Mouse (Mus musculus) ovary, postnatal 14 days (tissue): ENCODE results near the gene Ccnjl.

Experiments
- DNase-seq: peaks from one replicate; pipeline ENCODE4 v3.0.0; 2022; ENCODE audit warnings: low spot score

The Ccnjl gene

DNA sequence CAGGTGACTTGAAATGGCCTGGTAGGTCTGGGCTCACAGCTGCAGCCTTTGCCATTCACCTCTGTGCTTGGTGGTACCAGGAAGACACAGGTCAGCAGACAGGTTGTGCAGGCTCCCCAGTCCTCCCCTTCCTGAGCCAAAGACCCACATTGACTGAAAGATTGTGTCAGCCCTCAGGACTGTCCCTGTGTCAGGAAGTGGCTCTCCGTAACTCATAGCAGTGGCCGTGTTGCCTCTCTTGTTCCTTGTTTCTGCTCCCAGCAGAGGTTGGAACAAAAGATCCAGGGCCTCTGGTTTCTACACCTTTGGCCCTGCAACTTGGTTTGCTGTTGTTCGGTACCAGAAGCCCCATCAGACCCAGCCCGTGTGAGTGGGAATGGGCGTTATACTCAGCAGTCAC is 40.6 kb downstream of the Ccnjl start:
- no peak for DNase-seq

DNA sequence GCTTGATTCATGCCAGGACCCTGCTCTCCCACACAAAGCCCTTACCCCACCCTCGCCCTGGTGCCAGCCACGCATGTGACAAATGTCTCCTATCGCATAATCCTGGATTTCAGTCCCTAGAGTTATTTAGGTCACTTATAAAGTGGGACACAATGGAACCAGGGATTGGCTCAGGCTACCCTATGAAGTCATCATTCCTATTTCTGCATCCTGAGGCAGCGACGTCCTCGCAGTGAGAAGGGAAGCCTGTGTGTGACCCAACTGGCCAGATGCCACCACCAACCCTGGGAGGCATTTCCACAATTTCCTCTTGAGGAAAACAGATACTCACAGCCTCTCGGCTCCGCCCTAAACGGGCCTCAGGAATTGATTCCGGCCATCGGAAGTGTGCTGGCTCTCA is 41.0 kb downstream of the Ccnjl start:
- DNase-seq: peak; percentile 25

DNA sequence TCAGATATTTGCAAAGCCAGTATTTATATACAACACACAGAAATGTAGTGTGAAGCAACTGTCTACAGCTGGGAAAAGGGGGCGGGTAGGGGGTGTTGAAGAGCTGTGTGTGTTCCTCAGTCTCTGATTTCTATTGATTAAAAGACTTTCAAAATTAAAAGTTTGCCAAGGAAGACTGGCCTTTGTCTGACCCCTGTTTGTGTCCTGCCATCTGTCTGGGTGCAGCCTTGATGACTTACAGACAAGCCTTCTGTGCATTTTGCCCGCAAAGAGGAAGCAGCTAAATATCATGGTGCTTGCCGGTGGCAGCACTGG is 46.4 kb downstream of the Ccnjl start:
- DNase-seq: no peak

DNA sequence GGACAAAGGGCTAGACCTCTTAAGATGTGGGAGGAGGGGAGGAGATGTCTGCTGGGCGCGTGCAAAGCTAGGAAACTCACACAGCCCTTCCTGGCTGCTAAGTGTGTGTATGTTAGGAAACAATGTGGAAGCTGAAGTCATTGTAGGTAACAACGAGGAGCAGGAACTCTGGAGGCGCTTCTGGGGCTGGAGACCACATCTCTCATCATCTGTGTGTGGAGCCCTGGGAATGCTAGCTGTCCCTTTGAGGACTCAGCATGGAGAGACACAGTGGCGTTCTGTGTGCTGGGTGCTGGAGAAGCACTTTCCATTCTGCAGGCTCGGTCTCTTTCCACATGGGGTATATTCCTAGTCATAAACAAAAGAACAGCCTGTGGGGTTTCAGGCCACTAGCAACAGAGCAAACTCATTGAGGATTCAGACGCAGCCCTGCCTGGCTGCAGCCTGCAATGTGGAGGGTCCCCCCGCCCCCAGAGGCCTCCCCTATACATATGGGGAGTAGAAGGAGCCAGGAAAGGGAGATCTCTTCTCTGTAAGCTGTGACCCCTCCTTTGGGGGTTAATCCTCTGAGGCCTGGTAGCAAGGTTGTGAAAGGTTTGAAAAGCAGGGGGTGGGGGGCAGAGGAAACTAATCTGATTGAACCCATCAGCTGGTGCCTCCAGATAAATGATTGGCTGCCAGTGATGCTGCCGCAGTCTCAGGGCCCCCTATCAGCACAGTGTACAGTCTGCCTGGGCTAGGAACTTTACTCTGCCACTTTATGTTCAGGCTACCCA is 47.0 kb downstream of the Ccnjl start:
- DNase-seq: no peak

DNA sequence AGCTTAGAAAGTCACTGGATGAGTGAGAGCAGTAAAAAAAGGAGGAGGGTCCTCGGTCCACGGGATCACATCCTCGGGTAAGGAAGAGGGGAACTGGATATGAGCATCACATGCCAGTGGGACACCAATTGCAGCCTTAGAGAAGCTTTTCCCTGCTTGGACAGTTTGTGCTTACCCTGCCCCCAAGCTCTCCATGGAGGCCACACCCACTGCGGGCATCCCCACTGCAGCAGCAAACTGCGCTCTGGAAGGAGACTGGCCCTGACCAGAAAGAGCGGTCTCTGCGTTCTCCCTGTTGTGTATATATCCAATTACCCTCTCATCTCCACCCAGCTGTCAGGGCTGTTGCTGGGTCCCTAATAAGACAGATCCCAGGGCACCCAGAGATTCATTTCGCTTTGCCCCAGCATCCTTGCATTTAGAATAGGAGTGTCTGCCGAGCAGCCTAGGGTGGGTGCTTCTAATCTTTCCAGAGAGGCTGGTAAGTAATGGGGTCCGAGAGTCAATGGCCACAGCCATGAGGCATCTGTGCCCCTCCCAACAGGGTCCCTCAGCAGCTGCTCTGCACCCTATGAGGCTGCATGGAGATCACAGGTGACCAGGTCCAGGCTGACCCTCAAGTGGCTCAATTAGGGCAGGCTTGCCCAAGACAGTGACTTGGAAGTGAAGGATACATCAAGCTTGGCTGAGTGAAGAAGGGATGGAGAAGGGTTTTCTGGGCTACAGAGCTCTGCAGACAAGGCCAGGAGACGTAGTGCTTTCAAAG is 49.3 kb downstream of the Ccnjl start:
- DNase-seq: no peak

DNA sequence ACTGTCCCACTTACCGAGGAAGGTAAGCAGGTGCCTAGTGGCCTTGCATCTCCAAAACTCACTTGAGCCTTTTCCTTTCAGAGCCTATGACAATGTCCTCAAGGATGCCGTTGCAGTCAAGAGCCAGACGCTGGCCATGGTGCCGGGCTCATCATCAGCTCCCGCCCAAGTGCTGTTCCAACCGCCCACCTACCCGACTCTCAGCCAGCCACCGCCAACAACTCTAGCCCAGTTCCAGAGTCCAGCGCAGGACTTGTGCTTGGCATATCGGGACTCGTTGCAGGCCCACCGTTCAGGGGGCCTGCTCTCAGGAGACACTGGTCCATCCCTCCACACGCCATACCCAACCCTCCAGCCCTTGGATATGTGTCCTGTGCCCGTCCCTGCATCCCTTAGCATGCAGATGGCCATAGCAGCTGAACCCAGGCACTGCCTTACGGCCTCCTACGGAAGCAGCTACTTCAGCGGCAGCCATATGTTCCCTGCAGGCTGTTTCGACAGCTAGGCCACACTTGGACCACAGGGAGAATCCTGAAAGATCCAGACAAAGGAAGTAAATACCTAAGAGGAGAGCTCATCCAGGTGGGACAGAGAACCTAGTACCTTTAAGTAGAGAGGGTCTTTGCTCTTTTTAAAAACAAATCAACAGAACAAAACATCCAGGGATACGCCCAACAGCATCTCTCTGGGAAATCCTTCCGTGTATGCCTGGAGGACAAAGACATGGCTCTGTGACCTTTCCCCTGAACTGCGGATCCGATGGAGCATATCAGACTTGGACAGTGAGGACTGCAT is 56.8 kb downstream of the Ccnjl start:
- no peak for DNase-seq

DNA sequence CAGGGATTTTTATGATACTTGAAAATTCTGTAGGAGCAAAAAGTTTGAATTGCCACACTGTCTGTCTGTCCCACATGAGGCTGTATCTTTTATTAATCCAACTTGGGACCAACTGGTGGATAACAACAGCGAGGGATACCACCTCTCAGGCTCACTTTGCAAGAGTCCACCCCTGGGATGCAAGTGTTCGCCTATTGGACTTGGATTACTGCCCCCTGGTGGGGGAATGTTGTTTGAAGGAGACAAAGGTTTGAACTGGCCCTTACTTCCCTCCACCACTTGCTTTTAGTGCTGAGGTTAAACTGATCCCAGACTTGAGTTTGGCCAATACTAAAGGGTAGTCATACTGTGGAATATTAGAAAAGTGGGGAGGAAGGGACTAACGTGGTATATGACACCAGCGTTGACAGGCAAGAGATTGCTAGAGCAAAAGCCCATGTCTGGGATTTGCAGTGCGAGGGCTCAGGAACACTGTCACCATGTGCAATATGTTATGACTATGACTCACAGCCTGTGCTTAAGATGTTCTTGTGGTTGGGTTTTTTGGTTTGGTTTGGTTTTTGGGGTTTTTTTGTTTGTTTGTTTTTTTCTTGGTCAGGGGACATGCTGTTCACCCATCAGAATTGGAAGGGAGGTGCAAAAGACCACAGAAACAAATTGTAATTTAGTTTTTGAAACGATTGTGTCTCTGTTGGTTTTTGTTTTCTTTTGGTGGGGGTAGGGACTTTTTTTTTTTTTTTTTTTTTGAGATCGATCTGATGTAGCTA is 57.9 kb downstream of the Ccnjl start, which contains the start of gene 4933415A04Rik:
Gene 4933415A04Rik (plus strand): TSS at position 717 of the 767 bp plus-strand sequence.
- DNase-seq: peak; percentile 70

DNA sequence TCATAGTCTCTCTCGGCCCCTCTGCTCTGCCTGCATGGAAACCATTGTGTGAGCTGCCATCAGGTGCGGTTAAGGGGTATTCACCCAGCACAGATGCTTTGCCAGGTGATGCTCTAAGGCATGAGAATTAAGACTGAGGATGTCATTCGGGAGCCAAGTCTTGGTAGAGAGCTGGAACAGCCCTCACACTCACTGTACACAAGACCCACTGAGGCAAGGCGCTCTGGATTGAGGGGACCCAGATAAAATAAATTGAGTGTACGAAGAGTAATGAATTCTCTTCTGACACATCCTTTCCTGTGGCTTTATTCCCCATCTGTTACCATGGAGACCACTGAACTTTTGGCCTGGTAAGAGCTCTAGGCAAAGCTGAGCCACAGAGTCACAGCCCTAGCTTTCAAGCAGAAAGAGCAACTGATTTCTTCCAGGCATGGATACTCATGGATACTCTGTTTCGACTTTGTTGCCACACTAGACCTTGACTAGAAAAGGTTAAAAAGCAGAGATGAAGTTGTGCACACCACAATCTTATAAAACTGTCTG is 61.0 kb downstream of the Ccnjl start:
- no peak for DNase-seq

DNA sequence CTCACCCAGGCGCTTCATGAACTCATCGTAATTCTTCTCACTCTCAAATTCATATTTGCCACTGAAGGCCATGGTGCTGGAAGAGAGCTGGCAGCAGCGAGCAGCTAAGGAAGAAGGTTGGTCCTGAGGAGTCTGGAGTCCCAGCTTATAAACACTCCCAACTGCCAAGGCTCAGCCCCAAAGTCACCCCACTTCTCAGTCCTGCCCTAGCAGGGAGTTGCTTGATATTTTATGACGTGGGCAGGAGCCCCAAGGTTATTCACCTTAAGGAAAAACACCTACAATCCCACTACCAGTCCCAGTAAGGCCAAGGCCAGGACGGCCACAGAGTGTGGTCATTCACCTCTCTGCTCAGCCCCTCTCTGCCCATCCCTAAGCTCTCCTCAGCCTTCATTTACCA is 72.9 kb downstream of the Ccnjl start, which contains the start of gene Fabp6:
Gene Fabp6 (minus strand): TSS at position 101 of the 400 bp plus-strand sequence.
- DNase-seq: no peak

DNA sequence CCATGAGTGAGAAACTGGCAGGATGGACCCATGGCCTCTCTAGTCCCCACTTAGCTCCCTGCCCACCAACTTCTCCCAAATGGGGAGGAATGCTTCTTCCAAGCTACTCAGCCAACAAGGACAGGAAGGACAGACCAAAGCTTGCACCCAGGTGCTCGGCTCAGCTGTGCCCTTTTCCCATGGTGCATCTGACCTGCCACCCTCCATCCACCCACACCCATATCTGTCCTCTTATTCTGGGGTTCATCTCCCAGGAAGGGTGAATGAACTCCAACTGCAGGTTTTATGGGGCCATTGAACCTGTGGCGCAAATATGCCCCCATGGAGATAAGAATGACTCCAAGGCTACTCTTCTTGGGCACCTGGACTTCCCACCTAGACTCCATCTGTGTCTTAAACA is 75.6 kb downstream of the Ccnjl start:
- no peak for DNase-seq

DNA sequence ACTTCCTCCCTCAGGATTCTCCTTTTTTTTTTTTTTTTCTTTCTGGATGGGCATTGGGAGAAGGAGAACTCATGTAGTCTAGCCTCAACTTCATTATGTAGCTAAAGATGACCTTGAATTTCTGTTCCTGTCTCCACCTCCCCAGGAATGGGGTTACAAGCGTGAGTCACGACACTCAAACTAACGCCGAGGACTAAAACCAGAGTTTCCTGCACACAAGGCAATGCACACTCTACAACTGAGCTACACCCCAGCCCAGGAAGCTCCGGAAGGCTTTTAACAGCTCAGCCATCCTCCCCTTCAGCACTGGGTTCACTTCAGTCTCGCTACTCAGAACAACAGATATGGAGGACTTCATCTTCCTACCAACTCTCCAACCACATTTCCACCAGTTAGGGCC is 76.3 kb downstream of the Ccnjl start:
- DNase-seq: no peak

DNA sequence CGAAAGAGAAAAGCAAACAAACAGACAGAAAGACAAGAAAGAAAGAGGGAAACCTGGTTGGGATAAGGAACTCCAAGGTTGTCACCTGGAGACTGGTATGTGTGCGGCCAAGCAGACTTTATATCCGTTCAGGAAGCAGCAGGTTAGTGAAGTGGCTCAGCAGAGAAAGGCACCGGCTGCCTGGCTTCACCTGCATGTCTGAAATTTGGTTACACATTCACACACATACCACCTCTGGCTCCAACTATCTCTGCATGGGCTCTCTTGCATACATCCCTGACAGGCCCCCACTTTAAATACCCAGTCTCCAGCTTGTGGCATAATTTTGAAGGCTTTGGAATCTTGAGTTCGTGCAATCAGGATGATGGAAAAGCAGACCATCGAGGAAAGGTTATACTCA is 77.3 kb downstream of the Ccnjl start:
- DNase-seq: no peak

DNA sequence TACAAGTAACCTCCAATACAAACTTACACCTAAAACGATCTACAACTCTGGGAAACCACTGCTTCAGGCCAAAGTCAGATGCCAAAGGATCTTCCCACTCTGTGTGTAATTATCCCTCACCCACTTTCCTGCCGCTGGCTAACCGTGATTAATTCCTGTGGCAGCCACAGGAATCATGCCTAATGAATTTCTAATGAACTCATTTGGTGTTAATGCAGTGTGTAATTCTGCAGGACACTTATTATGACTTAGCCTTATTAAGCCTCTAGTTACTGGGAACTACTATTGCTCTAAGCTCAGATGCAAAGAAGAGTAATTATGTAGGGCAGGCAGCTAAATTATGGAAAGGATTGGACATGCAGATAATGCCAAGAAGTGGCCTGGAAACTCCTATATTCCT is 79.9 kb downstream of the Ccnjl start:
- DNase-seq: no peak

DNA sequence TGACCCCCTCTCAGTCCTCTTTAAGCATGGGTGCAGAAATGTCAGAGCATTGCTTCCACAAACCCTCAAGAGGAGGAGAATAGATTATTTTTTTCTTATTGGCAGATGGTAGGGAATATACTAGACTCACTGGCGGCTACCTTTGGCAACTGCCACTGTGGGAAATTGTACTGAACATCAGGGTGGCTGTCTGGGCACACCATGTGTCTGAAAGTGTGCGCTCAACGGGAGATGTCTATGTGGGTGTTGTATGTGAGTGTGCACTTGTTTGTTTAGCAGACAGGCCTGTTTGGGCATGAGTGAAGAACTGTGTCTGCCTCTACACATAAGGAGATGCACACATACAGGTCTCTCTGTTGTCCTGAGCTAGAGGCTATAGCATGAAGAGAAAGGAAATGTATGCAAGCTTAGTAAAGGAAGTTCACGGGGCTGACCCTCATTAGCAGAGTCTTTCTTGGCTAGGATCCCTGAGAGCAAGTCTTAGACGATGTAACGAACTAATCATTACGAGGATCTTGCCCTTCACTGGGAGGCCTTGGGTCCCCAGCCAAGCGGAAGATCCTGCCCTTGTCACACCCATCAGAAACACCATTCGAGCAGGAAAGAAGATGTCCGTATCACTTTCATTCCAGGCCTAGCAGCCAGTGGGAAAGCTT is 81.5 kb downstream of the Ccnjl start:
- no peak for DNase-seq

DNA sequence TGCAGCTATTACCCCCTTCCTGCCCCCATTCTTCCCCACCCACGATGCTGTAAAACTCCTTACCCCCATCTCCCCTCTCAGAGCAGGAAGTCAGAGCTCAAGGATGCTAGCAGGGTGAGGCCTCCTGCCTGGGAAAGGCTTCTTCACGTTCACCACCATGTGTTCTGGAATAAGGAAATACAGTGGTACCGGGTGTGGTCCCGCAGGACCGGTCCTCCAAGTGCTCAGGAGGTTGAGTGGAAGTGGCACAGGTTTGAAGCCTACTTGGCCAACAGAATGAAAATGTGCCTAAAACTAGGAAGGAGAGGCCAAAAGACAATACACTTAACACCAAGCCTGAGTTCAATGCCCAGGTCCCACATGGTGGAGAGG is 82.1 kb downstream of the Ccnjl start:
- DNase-seq: no peak

DNA sequence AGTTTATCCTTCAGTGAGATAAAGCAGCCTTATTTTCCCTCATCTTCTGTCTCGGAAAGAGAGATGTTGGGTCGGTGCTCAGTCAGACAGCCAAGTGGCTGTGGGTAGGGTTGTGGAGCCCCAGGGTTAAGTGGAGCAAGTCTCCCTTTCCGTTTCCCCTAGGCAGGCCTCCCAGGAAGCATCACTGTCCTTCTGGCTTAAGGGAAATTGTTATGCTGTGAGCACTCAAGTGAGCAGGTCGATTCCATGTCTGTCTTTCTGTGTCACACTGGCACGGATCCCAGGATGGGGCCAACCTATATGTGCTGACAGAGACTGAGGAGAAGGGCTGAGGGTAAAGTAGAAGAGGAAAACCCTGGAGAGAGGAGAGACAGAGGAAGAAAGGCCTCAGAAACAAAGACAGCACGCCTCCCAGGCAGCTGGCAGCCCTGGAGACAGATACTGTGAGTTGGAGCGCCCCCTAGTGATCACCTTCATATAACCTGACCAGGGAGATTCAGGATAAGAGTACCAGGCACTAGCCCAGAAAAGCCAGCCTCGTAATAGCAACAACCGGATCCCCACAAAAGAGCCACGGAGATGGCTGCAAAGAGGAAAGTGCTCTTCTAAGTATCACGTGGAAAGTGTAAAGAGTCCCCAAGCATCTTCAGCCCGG is 84.4 kb downstream of the Ccnjl start:
- peak; percentile 77 for DNase-seq

DNA sequence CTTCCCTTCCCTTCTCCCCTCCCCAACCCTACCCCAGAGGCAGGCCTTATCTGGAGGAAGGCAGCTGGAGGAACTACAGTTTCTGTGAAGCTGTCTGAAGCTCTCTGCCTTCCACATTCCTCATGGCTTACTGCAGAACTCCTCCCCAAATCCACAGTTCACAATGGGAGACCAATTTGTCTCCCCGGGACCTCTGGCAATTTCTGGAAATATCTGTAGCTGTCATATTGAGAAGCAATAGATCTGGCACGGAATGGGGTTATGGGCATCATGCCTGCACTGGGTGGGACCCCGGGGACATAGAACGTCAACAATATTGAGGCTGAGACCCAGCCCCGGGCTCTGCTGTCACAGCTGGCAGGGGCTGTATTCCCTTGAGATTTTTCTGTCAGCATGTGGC is 89.3 kb downstream of the Ccnjl start:
- peak; percentile 12 for DNase-seq

DNA sequence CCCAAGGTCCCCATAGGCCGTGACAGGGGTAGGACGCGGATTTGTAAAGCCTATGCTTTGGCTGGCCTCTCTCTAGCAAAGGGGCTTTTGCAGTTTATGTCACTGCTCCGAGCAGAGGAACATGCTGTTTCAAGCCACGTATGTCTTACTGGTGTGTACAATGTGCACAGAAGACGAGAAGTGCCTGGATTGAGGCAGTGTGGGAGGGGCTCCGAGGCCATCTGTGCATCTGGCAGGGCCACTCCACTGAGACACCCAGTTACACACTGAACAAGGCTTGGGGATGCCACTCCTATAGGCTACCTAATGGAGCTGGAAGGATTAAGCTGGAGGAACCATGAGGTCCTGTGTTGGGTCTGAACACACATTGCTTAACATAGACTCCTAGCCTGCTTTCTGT is 89.8 kb downstream of the Ccnjl start:
- DNase-seq: no peak

DNA sequence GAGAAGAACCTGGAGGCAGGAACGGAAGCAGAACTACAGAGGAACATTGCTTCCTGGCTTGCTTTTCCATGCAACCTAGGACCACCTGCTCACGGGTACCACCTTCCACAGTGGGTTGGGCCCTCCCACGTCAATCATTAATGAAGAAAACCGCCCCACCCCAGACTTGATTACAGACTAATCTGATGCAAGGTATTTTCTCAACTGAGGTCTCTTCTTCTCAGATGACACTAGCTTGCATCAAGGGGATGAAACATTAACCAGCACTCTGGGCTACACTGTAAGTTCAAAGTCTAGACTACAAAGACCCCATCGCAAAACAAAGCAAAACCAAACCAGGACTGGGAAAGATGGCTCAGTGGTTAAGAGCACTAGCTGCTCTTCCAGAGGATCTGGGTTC is 93.2 kb downstream of the Ccnjl start:
- DNase-seq: no peak

DNA sequence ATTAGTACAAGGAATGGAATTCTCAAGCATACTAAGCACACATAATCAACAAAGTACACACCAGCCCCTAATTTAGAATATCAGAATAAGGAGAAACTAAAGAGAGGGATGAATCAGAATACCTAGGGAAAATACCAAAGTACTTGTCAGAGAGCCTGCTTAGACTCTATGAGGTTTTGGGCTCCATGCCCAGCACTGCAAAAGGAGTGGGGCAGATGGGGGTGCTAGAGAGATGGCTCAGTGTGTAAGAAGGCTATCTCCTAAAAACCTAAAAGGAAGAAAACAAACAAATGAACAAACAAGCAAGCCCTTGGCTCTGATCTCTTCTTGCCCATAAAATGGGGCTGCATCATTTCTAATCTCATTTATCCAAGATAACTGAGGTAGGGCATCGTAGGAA is 95.8 kb downstream of the Ccnjl start:
- no peak for DNase-seq
